Mouse (Mus musculus) natural killer cell, adult 2 months (primary cell): ENCODE measurements around the gene Gna13.

Source experiments
- DNase-seq, 2 experiments: peaks; one replicate each; pipeline ENCODE4 v3.0.0; 2022; ENCODE audit warnings: low spot score in 2 of 2

Gene Gna13

GRCm38 (mm10) chr11:109375412-109375811, 12.8 kb downstream of the Gna13 start:
- peak in 1 of 2 experiments; percentile 18 for DNase-seq

DNA sequence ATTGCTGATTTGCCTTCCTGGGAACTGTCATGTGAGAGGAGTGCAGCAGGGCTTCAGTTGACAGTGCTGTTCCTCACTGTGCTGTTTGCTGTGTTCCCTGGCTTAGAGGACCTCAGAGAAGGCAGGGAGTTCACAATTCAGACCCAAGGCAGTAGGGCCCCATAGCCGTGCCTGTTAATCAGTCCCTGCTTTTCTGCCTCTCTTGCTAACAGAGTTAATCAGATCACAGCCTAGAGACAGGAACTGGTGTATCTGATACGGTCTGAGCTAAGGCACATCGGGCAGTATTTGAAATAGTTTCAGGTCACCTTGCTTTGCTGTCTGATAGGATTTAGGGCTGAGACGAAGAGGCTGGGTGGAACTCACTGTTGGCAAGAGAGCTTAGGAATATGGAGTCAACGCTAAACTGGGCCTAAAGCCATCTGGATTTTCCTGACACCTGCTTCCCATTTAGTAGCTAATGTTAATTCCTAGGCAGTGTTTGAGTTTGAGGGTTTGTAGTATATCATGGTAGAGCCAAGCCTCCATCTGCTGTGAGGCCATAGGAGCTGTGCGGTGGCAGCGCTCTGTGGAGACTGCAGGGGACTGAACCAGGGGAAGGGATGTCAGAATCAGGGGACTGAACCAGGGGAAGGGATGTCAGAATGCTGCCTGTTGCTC, 14.0 kb downstream of the Gna13 start:
- DNase-seq = no peak

- DNase-seq = no peak
These were observed 14.8 kb downstream of the Gna13 start for GRCm38 (mm10) chr11:109377477-109377876.

GRCm38 (mm10) chr11:109378051-109378450, 15.4 kb downstream of the Gna13 start:
- DNase-seq = no peak

DNA sequence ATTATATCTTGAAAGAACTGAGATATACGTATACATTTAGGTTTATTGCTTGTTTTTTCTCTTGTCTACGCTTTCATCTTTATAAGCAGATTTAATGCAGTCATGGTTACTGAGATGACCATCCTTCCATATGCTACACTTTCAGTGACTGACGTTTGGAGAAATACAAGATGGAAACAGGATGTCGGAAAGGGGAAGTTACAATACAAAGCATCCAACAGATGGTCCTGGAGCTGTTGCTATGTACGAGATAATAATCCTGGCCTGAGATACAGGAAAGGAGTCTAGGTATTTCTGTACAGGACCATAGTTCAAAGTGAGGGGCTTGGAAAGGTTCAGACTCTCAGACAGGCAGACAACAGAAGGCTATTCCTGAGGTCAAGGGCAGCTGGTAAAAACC, 18.0 kb downstream of the Gna13 start:
- DNase-seq = no peak

DNA sequence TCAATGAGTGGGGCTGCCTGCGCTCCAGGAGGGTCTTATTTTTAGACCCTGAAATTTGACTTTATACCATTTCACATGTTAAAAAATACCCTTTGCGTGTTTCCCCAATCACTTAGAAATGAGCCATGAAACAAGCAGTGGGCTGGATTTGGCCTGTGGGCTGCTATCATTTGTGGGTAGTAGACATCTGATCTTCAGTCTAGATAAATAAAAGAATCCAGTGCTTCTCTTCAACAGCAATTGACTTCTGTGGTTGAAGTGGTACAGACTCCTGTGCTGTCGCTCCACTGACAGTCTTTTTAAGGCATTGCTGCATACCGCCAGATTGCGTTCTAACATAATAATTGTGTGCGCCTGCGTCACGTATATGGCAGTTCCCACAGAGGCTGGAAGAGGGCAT, 22.7 kb downstream of the Gna13 start:
- DNase-seq = no peak

DNA sequence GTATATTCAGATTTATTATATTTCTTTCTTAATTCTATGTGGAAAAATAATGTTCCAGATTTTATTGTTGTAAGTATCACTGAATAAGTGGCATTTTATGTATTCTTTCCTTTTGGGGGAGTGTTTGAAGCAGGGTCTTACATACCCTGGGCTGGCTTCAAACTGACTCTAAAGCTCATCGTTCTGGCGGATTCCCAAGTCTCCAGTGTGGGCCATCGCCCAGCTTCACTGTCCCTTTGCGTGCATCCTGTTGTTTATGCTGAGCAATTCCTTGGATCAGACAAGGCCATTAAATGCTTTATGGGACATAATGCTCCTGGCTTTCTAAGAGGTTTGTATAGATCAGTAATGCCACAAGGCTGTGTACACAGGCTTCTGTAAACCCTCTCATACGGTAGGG, 26.4 kb downstream of the Gna13 start:
- no peak for DNase-seq

GRCm38 (mm10) chr11:109391200-109391599, 28.6 kb downstream of the Gna13 start:
- no peak for DNase-seq

- no peak for DNase-seq
These were observed 29.1 kb downstream of the Gna13 start for GRCm38 (mm10) chr11:109391760-109392159.

- DNase-seq = no peak
These were observed 30.0 kb downstream of the Gna13 start for GRCm38 (mm10) chr11:109392601-109393000.

GRCm38 (mm10) chr11:109394758-109395157, 32.1 kb downstream of the Gna13 start:
- no peak for DNase-seq

- no peak for DNase-seq
These were observed 32.7 kb downstream of the Gna13 start for GRCm38 (mm10) chr11:109395291-109395690.

GRCm38 (mm10) chr11:109406431-109406830, 43.8 kb downstream of the Gna13 start:
- DNase-seq = no peak

- DNase-seq = no peak
These were observed 47.8 kb downstream of the Gna13 start for GRCm38 (mm10) chr11:109410197-109410980.

DNA sequence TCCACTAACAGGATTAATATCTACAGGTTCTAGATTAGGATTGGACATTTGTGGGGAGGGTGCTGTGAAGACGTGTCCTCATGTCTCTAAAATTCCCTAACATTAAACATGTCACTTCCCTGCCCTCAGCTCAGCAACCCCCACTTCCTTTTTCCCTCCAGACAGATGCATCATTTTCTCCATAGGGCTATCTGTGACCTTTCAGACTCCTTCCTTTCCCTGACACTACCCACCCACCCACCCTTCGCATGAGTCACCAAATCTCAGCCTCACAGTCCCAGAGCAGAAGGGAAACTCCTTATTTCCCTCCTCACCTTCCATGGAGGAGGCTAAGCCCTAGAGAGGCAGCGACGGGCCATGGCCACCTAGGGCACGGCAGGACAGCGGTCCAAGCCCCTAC, 51.0 kb downstream of the Gna13 start, which contains the start of gene 9930022D16Rik:
TSS of gene 9930022D16Rik (plus strand) at position 301 of the 400 bp plus-strand sequence.
- no peak for DNase-seq

DNA sequence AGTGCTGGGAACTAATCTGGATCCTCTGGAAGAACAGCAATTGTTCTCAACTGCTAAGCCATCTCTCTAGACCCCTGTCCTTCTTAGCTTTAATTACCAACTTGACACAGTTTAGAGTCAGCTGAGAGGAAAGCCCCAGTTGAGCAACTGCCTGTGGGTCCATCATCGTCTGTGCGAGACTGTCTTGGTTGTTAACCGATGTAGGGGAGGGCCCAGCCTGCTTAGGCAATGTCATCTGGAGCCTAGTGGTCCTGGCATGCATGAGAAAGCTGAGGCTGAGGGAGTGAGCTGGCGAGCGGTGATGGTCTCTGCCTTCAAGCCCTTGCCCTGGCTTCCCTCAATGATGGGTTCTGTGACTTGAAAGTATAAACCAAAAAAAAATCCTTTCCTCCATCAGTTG, 52.2 kb downstream of the Gna13 start:
- DNase-seq = no peak

DNA sequence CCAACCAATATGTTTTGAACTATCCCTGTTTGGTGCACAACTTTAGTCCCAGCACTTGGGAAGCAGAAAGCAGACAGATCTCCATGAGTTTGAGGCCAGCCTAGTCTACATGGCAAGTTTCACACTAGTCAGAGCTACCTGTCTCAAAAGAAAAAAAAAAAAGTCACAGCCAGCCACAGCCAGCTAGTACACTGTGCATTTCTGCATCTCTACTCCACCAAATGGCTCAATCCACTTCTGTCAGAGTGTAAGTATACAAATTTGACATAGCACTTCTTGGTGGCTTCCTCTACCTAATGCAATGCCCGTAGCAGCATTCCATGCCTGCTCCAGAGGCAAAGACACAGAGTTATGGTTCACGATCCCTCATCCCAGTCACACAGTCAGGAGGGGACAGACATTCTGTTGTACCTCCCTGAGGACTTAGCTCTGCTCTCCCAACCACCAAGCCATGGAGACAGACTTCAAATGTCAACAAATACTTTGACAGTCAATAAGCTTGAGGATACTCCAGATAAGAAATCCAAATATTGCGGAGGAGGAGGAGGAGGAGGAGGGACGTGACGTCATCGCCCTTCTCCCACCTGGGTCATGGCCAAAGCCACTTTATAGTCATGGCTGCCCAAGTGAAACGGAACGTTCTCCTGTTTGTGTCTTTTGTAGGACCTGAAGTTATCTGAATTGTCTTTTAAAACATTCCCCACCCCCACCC, 54.2 kb downstream of the Gna13 start:
- no peak for DNase-seq

- peak; percentile 82 to 91 for DNase-seq
These were observed 54.9 kb downstream of the Gna13 start for GRCm38 (mm10) chr11:109417472-109418040.

GRCm38 (mm10) chr11:109419461-109419860, 56.8 kb downstream of the Gna13 start:
- peak; percentile 32 to 39 for DNase-seq

DNA sequence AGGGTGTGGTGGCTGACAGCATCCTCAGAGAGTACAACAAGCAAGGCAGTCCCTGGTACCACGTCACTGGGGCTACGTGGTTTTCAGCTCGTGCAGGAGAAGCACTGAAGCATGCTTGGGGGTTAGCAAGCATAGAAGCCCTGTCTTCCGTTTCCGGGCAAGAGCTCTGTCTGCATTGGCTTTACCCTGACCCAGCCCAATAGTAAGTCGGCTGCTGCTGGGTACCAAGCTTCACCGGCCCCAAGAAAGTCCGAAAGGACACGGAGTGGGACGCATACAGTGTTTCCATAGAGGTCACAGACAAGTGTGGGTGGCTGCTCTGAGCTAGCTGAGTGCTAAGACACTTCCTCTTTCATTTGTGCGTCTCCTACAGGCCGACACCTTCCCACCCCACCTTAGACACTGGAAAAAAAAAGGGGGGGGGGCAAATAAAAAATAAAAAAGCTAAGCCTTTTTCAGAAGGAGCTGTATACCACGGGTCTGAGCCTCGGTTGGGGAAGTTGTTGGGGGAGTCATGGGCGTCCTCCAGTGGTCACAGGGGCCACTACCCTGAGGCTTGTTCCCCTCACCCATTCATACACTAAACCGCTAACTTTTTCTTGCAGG, 57.4 kb downstream of the Gna13 start:
- DNase-seq = peak; percentile 87 to 90

- peak; percentile 74 for DNase-seq
These were observed 57.9 kb downstream of the Gna13 start for GRCm38 (mm10) chr11:109420567-109420962.

- no peak for DNase-seq
These were observed 58.6 kb downstream of the Gna13 start for GRCm38 (mm10) chr11:109421205-109421604.
